Comparison of ENCODE assay signal across 8 mouse cellular contexts in genomic region chr7:118995671-118996070, GRCm38 (mm10). TPM values are rescaled to one million over a fixed set of nuclear protein-coding genes. Genes with fewer than 3 reads are reported as not detected.
DNase-seq lines count a peak whose midpoint lies in the region; ATAC-seq lines count a peak whose summit lies in the region.

No protein-coding gene starts in this region.

- peak overlapping the region; percentile 94 for H3K4me2 ChIP-seq in heart, embryonic 16.5 days (ENCODE audit: low read depth, low read length)
- H3K4me2 ChIP-seq in midbrain, embryonic 15.5 days = peak overlapping the region; percentile 83

- 10% methylated on average over 14 of the region's 14 CpGs for whole genome bisulfite sequencing in heart, embryonic 16.5 days
- WGBS in hindbrain, embryonic 10.5 days = 6% methylated on average over 14 of the region's 14 CpGs
- WGBS in midbrain, embryonic 15.5 days = 9% methylated on average over 14 of the region's 14 CpGs

- no peaks in the 10 kb centered on the region for H3K27me3 ChIP-seq in heart, embryonic 16.5 days (ENCODE audit: control insufficient read depth, insufficient read depth, low read length)
- peaks cover 6% of the 10 kb centered on the region for H3K27me3 ChIP-seq in hindbrain, embryonic 10.5 days (ENCODE audit: insufficient read depth, poor library complexity, severe bottlenecking)
- no peaks in the 10 kb centered on the region for H3K27me3 ChIP-seq in midbrain, embryonic 15.5 days (replicated peaks)

- no peak for DNase-seq in heart, postnatal 14 days
- peak; percentile 44 for DNase-seq in brain, adult 2 months (ENCODE audit: low read depth, low spot score)
- peak; percentile 30 for DNase-seq in hindbrain, embryonic 10.5 days (ENCODE audit: low spot score)
- no peak for DNase-seq in gastrocnemius, postnatal 25 days
- DNase-seq in natural killer cell, adult 2 months (ENCODE audit: low spot score in 2 of 2) = no peak

- no peaks in the 10 kb centered on the region for H3K36me3 ChIP-seq in heart, embryonic 16.5 days (ENCODE audit: control insufficient read depth, insufficient read depth)
- 0 out of 2 replicates have a peak, but pooled peaks cover 3% of the 10 kb centered on the region for H3K36me3 ChIP-seq in hindbrain, embryonic 10.5 days
- no peaks in the 10 kb centered on the region for H3K36me3 ChIP-seq in midbrain, embryonic 15.5 days (replicated peaks)

- no peak overlapping the region for H3K27ac ChIP-seq in heart, embryonic 16.5 days (ENCODE audit: low read length)
- peak overlapping the region; percentile 94; the same call in 1 of the 2 replicates for H3K27ac ChIP-seq in hindbrain, embryonic 10.5 days
- H3K27ac ChIP-seq in midbrain, embryonic 15.5 days = no peak overlapping the region

- intact Hi-C loops in heart, postnatal 14 days (cut with DNase I) = loop anchor here (1.0 to 10.0 kb wide), 5 partner anchors 71 to 401 kb away; partner anchors contain the start of genes Iqck, Tmc5 and Vps35l

- peaks cover 16% of the 10 kb centered on the region for H3K4me1 ChIP-seq in heart, embryonic 16.5 days (ENCODE audit: control insufficient read depth, insufficient read depth, low read length)
- peaks cover 46% of the 10 kb centered on the region for H3K4me1 ChIP-seq in hindbrain, embryonic 10.5 days (replicated peaks)
- peaks cover 48% of the 10 kb centered on the region for H3K4me1 ChIP-seq in midbrain, embryonic 15.5 days

- no peaks in the 10 kb centered on the region for H3K9me3 ChIP-seq in heart, embryonic 16.5 days (replicated peaks; ENCODE audit: control insufficient read depth, low read length)
- H3K9me3 ChIP-seq in hindbrain, embryonic 10.5 days = no peaks in the 10 kb centered on the region
- no peaks in the 10 kb centered on the region for H3K9me3 ChIP-seq in midbrain, embryonic 15.5 days

- H3K4me3 ChIP-seq in heart, embryonic 16.5 days (ENCODE audit: low read length) = peak overlapping the region; percentile 78; the same call in 1 of the 2 replicates
- peak overlapping the region; percentile 83 for H3K4me3 ChIP-seq in hindbrain, embryonic 10.5 days
- H3K4me3 ChIP-seq in midbrain, embryonic 15.5 days = peak overlapping the region; percentile 45

- H3K9ac ChIP-seq in heart, embryonic 16.5 days (ENCODE audit: low read length) = no peak overlapping the region
- no peak overlapping the region; the same call in 1 of the 2 replicates for H3K9ac ChIP-seq in midbrain, embryonic 15.5 days

- 0 out of 2 replicates have a peak, but pooled peaks have one; percentile 1 for ATAC-seq in heart, embryonic 16.5 days (replicated peaks; ENCODE audit: extremely low read depth, insufficient read depth, low FRiP score)
- peak; percentile 27 for ATAC-seq in midbrain, embryonic 15.5 days (replicated peaks)
- no peak for ATAC-seq in CD4-positive, CD25-positive, alpha-beta regulatory T cell, adult 4 months

RNA-seq across cellular contexts. Expression of gene Gprc5b, which starts 0.7 kb away (rescaled TPM):
- polyA plus RNA-seq in heart, embryonic 16.5 days (2015; fragmentation: Nextera tagmentation; extraction: Ambion mirVana) = 5.3 and 5.8 TPM in 2 replicates
- 10 to 100 TPM; 17.8 to 20.4 TPM for total RNA-seq in heart, postnatal 14 days (2021)
- polyA plus RNA-seq in hindbrain, embryonic 10.5 days (2016; fragmentation: Nextera tagmentation; extraction: Ambion mirVana) = 17.5 and 25.4 TPM in 2 replicates
- 6.1 TPM in 2 replicates for polyA plus RNA-seq in midbrain, embryonic 15.5 days (2015; fragmentation: Nextera tagmentation; extraction: Ambion mirVana)
- 10 to 100 TPM; 12.3 to 16.7 TPM for total RNA-seq in gastrocnemius, postnatal 25 days (2021)
- polyA plus RNA-seq in CD4-positive, CD25-positive, alpha-beta regulatory T cell, adult 4 months (2017; shearing (Covaris generic)) = 1 to 10 TPM in 1 of 2 experiments, under 1 TPM in 1; 0.98 to 1.0 TPM

Comparison
In these comparisons a context has a peak if more than half of its experiments do, and no peak if none do; other contexts are left out.
1. DNase-seq: peak in brain, adult 2 months (single experiment) and hindbrain, embryonic 10.5 days (single experiment); none in heart, postnatal 14 days (0 of 2), gastrocnemius, postnatal 25 days (single experiment) and natural killer cell, adult 2 months (0 of 2).
2. Peak in every context shown above with its lines, with median percentiles within 50 percentile points of each other: H3K4me3 ChIP-seq.